Mouse (Mus musculus): Measurements from ENCODE around the gene Enox1.

- TF ChIP-seq CTCF (conservative IDR thresholded peaks at IDR 0.05; ENCODE audit: insufficient read depth, insufficient read length, low read depth, low read length) (no peak), POLR2A (IDR thresholded peaks at IDR 0.05; ENCODE audit: low read depth, low read length) (no peak)
These were observed 552.0 kb downstream of the Enox1 start for GRCm38 (mm10) chr14:77708354-77709150.

Data from kidney, adult 2 months (tissue).